Mouse (Mus musculus): ENCODE measurements at regions not wholly inside any gene's neighbourhood (a gene's known extent, or its start where the extent isn't known, plus 50 kb on each side); places are given as distances from the start of the nearest gene placed in this dataset.
"Not testable (repeated sequence)": the region's sequence is repeated elsewhere in the genome, so short reads cannot be mapped to it uniquely, and the experiment has no call there.

DNA sequence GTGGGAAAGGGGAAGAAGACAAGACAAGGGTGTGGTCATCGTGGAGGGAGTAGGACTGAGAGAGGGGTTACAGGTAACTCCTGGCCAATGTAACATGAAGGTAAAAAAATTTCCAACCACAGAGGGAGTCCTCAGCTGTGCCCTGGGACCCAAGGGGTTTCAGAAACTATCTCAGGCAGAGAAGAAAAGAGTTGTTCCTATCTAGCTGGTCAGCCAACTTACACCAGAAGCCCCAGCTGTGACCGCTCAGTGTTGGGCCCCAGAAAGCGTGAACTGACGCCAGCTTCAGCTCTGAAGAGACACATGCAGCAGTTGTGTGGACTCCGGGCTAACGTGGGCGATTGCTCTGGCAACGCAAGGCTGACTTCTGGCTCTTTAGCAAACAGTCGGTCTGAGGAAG is 52.2 kb downstream of the Rhob start:
- no peak for DNase-seq (ENCODE audit: low spot score in 2 of 2)
- TF ChIP-seq CTCF (conservative IDR thresholded peaks at IDR 0.05) = no peak

DNA sequence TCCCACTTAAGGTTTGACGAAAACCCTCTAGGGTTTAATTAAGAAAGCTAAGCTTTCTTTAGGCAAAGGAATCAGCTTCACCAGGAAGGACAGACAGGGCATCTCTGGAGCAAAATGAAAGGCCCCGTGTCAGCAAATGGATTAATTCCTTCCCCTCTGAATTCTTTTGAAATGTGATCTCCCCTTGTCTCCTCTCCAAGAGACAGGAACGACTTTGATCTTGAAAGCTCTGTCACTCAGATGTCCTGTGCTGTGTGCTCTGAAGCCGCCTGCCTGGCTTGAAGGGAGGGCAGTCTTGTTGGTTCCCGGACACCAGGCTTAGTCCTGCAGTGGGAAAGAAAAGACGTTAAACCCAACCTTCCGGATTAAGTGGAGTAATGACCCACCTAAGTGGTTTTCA is 52.8 kb downstream of the Rhob start:
- DNase-seq (ENCODE audit: low spot score in 2 of 2) = no peak
- H3K27ac ChIP-seq = no peak overlapping the region
- no peak overlapping the region for H3K4me3 ChIP-seq
- TF ChIP-seq CTCF (conservative IDR thresholded peaks at IDR 0.05) = no peak

More for the DNA sequence above, 52.2 kb downstream of the Rhob start:
- Histone ChIP-seq H3K4me3 (no peak overlapping the region), H3K27ac (no peak overlapping the region)

- TF ChIP-seq CTCF (conservative IDR thresholded peaks at IDR 0.05) = no peak
- no peak for DNase-seq (ENCODE audit: low spot score in 2 of 2)
- no peak overlapping the region for H3K4me3 ChIP-seq
- peak overlapping the region; percentile 61 for H3K27ac ChIP-seq
Measured at GRCm38 (mm10) chr12:8444975-8445853, 54.6 kb downstream of the Rhob start.

DNA sequence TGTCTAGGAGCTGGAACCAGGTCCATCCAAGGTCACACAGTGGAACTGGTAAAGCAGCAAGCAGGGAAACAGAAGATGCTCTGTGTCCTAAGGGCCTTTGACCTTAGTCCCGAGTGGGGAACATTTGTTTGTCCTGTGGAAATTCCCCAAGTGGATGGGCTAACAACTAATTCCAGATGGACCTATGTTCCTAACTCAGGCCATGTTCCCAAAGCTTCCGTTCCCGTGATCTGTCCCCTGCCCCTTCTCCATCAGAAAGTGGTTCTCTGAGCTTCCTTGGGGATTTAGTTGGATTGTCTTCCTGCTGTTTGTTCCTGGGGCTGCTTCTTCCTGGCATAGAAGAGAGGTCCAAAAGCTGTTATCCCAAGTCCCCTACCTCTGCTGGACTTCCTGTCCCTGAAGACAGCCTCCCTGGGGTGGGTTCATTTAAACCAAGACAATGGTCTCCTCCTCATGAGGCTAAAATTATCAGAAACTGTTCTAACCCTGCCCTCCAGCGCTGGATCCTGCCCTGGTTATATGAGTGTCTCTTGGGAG is 55.8 kb downstream of the Rhob start:
- TF ChIP-seq CTCF (conservative IDR thresholded peaks at IDR 0.05) = no peak
- H3K27ac ChIP-seq = peak overlapping the region; percentile 28; the same call in 1 of the 2 replicates
- no peak overlapping the region for H3K4me3 ChIP-seq
- DNase-seq (ENCODE audit: low spot score in 2 of 2) = no peak

- Histone ChIP-seq H3K4me3 (no peak overlapping the region), H3K27ac (peak overlapping the region; percentile 28; the same call in 1 of the 2 replicates)
- no peak for DNase-seq (ENCODE audit: low spot score in 2 of 2)
- TF ChIP-seq CTCF (conservative IDR thresholded peaks at IDR 0.05) = no peak
Measured at GRCm38 (mm10) chr12:8443253-8443661, 56.6 kb downstream of the Rhob start.

GRCm38 (mm10) chr12:8441275-8441674 is 58.5 kb downstream of the Rhob start:
- no peak overlapping the region; the same call in 1 of the 2 replicates for H3K27ac ChIP-seq
- TF ChIP-seq CTCF (conservative IDR thresholded peaks at IDR 0.05) = no peak
- H3K4me3 ChIP-seq = no peak overlapping the region
- no peak for DNase-seq (ENCODE audit: low spot score in 2 of 2)

DNA sequence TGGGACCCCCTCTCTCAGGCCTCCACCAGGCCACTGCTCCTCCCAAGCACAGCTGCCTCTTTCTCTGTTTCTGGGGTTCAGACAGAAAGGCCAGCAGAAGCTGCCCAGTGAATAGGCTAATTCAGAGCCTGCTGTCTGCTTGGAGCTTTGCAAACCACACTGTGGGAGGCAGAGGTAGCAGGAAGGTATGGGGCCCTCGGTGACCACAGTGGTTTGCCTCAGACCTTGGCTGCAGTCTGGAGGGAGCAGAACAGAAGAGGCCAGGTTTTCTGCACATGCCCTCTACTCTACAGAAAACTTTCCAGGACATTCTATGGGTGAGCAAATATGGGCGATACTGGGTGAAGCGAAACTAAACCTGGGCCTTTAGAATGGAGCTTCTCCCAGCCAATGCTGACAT is 59.4 kb downstream of the Rhob start:
- no peak for DNase-seq (ENCODE audit: low spot score in 2 of 2)
- Histone ChIP-seq H3K4me3 (no peak overlapping the region), H3K27ac (peak overlapping the region; percentile 52)
- no peak for TF ChIP-seq CTCF (conservative IDR thresholded peaks at IDR 0.05)

- TF ChIP-seq CTCF (conservative IDR thresholded peaks at IDR 0.05) = no peak
- no peak overlapping the region for H3K4me3 ChIP-seq
- H3K27ac ChIP-seq = peak overlapping the region; percentile 52
- no peak for DNase-seq (ENCODE audit: low spot score in 2 of 2)
Measured at GRCm38 (mm10) chr12:8439957-8440356, 59.9 kb downstream of the Rhob start.

DNA sequence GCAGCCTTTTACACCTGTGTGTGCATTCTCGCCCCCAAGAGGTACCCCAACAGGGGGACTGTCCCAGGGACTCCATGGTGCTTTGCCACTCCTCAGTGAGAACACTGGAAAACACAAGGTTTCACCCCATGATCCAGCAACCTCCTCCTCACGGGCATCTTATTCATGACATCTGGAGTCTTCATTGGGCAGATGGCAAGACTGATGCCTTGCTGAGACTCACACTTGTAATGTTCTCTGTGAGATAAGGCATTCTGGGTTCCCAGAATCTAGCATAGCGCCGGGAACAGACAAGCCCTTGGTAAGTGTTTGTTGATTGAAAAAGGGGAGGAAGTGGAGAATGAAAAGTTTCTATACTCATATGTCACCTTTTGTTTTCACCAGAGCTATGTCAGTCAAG is 60.3 kb downstream of the Rhob start:
- peak in 1 of 2 experiments; percentile 51 for DNase-seq (ENCODE audit: low spot score in 2 of 2)
- Histone ChIP-seq H3K27ac (peak overlapping the region; percentile 24; the same call in 1 of the 2 replicates), H3K4me3 (no peak overlapping the region)
- TF ChIP-seq CTCF (conservative IDR thresholded peaks at IDR 0.05) = no peak

DNA sequence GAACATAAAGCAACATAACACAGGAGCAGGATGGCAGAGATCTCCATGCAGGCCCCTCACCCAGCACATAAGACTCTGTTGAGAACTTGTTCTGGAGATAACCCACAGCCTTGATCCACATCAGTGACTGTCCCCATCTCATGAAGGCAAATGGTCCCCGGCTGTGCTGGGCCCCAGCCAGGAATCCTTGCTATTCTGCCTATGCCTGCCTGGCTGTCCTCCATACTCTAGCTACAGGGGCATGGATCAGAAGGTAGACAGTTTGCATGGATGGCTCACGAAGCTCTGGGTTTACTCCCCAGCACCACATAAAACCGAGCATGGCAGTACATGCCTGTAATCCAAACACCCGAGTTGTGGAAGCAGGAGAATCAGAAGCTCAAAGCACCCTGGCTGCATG is 61.2 kb downstream of the Rhob start:
- Histone ChIP-seq H3K27ac (peak overlapping the region; percentile 44; the same call in 1 of the 2 replicates), H3K4me3 (no peak overlapping the region)
- no peak for DNase-seq (ENCODE audit: low spot score in 2 of 2)
- TF ChIP-seq CTCF (conservative IDR thresholded peaks at IDR 0.05) = no peak

DNA sequence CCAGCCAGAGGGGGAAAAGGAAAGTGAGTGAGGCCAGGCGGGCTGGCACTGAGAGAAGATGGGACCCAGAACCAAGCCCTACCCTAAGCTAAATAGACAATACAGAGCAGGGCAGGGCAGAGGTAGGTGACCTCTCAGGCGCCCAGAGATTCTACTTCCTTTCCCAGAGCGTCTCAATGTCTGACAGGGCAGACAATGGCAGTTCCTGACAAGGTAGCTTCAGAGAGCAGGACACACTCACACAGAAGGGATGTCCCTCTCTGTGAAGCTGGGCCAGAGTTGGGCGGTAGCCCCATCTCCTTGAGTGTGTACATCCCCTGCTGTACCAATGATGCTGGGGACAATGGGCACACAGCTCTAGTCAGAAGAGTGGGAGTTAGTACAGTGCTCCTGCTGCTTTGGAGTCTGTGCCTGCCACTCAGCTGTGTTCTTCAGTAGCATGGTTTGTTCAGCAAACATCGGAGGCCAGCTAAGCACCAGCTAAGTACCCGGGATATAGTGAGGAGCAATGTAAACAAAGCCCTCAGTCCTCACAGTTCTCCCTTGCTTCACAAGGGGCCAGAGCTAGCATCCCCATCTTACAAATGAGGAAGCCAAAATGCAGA is 62.7 kb downstream of the Rhob start:
- no peak for DNase-seq (ENCODE audit: low spot score in 2 of 2)
- H3K27ac ChIP-seq = peak overlapping the region; percentile 76
- no peak for TF ChIP-seq CTCF (conservative IDR thresholded peaks at IDR 0.05)
- no peak overlapping the region for H3K4me3 ChIP-seq

DNA sequence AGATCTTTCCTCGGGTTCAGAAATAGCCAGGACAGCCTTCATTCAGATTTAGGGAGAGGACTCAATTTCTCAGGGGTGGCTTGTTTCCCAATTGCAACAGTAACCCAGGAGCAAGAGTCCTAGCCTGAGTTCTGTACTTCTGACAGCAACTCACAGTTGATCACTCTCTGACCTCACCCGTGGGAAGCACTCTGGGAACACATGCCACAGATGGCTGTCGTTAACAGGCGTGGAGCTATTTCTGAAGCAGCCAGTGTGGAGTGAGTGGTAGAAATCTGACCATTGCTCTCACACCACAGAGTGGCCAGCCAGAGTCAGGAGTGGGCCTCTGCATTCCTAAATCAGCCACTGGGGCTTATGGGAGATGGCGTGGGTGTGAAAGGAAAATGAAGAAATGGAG is 63.3 kb downstream of the Rhob start:
- TF ChIP-seq CTCF (conservative IDR thresholded peaks at IDR 0.05) = 0 out of 2 replicates have a peak, but pooled peaks have one; percentile 4
- Histone ChIP-seq H3K4me3 (no peak overlapping the region), H3K27ac (peak overlapping the region; percentile 76)
- DNase-seq (ENCODE audit: low spot score in 2 of 2) = no peak

- H3K27ac ChIP-seq = peak overlapping the region; percentile 76
- DNase-seq (ENCODE audit: low spot score in 2 of 2); H3K4me3 ChIP-seq: not testable (repeated sequence)
Measured at GRCm38 (mm10) chr12:8435651-8436348, 64.0 kb downstream of the Rhob start.

Data from layer of hippocampus, adult 2 months (tissue).